Mouse (Mus musculus): ENCODE measurements around the gene Mrgpra1. TPM values are rescaled to one million over a fixed set of nuclear protein-coding genes. Genes with fewer than 3 reads are reported as not detected.
"Not testable (repeated sequence)": the region's sequence is repeated elsewhere in the genome, so short reads cannot be mapped to it uniquely, and the experiment has no call there.

Gene Mrgpra1
- polyA plus RNA-seq (2012; rRNA removed) = 0.10 TPM in 1 of 2 replicates, not detected in the other

GRCm38 (mm10) chr7:47354140-47354539, at the start of gene Mrgpra1:
Gene Mrgpra1, minus strand, starts transcription at chr7:47354240.
- no peaks in the 10 kb centered on the region for H3K27me3 ChIP-seq (ENCODE audit: control insufficient read depth, insufficient read depth, low read length)
- TF ChIP-seq POLR2A (IDR thresholded peaks at IDR 0.05; ENCODE audit: low read depth, low read length) = no peak
- no peak for TF ChIP-seq CTCF (IDR thresholded peaks at IDR 0.05; ENCODE audit: extremely low read depth, insufficient read length, insufficient replicate concordance, low read depth, low read length)
- no peaks in the 10 kb centered on the region for H3K36me3 ChIP-seq (ENCODE audit: control insufficient read depth, insufficient read depth, low read length)
- no peak within 1 kb of the TSS for H3K27ac ChIP-seq (ENCODE audit: insufficient read depth, low read depth, low read length)
- WGBS = 71% methylated on average over 1 of the region's 1 CpGs
- no peak within 1 kb of the TSS for H3K4me3 ChIP-seq (ENCODE audit: low read depth, low read length)
- no peaks in the 10 kb centered on the region for H3K4me1 ChIP-seq (ENCODE audit: control insufficient read depth, insufficient read depth, insufficient read length, low read length)

GRCm38 (mm10) chr7:47401125-47401524, 47.1 kb upstream of the Mrgpra1 start:
- Histone ChIP-seq H3K4me1 (ENCODE audit: control insufficient read depth, insufficient read depth, insufficient read length, low read length) (no peaks in the 10 kb centered on the region), H3K36me3 (ENCODE audit: control insufficient read depth, insufficient read depth, low read length) (no peaks in the 10 kb centered on the region), H3K27me3 (ENCODE audit: control insufficient read depth, insufficient read depth, low read length) (no peaks in the 10 kb centered on the region), H3K4me3 (ENCODE audit: low read depth, low read length) (no peak overlapping the region), H3K27ac (ENCODE audit: insufficient read depth, low read depth, low read length) (no peak overlapping the region)
- TF ChIP-seq POLR2A (IDR thresholded peaks at IDR 0.05; ENCODE audit: low read depth, low read length) = no peak
- no peak for TF ChIP-seq CTCF (IDR thresholded peaks at IDR 0.05; ENCODE audit: extremely low read depth, insufficient read length, insufficient replicate concordance, low read depth, low read length)

- Histone ChIP-seq H3K27ac (ENCODE audit: insufficient read depth, low read depth, low read length) (no peak overlapping the region), H3K4me1 (ENCODE audit: control insufficient read depth, insufficient read depth, insufficient read length, low read length) (no peaks in the 10 kb centered on the region), H3K36me3 (ENCODE audit: control insufficient read depth, insufficient read depth, low read length) (no peaks in the 10 kb centered on the region), H3K4me3 (ENCODE audit: low read depth, low read length) (no peak overlapping the region), H3K27me3 (ENCODE audit: control insufficient read depth, insufficient read depth, low read length) (no peaks in the 10 kb centered on the region)
- WGBS = 62% methylated on average over 3 of the region's 3 CpGs
- TF ChIP-seq POLR2A (IDR thresholded peaks at IDR 0.05; ENCODE audit: low read depth, low read length) = no peak
- TF ChIP-seq CTCF (IDR thresholded peaks at IDR 0.05; ENCODE audit: extremely low read depth, insufficient read length, insufficient replicate concordance, low read depth, low read length) = no peak
Observed at GRCm38 (mm10) chr7:47348421-47348820, 5.6 kb downstream of the Mrgpra1 start.

- no peaks in the 10 kb centered on the region for H3K36me3 ChIP-seq (ENCODE audit: control insufficient read depth, insufficient read depth, low read length)
- WGBS = 79% methylated on average over 4 of the region's 4 CpGs
Observed at GRCm38 (mm10) chr7:47345905-47346478, 8.0 kb downstream of the Mrgpra1 start.

GRCm38 (mm10) chr7:47341887-47342286, 12.2 kb downstream of the Mrgpra1 start:
- not testable (repeated sequence) for H3K27me3 ChIP-seq (ENCODE audit: control insufficient read depth, insufficient read depth, low read length); H3K4me1 ChIP-seq (ENCODE audit: control insufficient read depth, insufficient read depth, insufficient read length, low read length); H3K36me3 ChIP-seq (ENCODE audit: control insufficient read depth, insufficient read depth, low read length); H3K4me3 ChIP-seq (ENCODE audit: low read depth, low read length); H3K27ac ChIP-seq (ENCODE audit: insufficient read depth, low read depth, low read length)
- 62% methylated on average over 3 of the region's 3 CpGs for WGBS

More at GRCm38 (mm10) chr7:47345905-47346478, 8.0 kb downstream of the Mrgpra1 start:
- no peak overlapping the region for H3K27ac ChIP-seq (ENCODE audit: insufficient read depth, low read depth, low read length)
- TF ChIP-seq POLR2A (IDR thresholded peaks at IDR 0.05; ENCODE audit: low read depth, low read length) = no peak
- TF ChIP-seq CTCF (IDR thresholded peaks at IDR 0.05; ENCODE audit: extremely low read depth, insufficient read length, insufficient replicate concordance, low read depth, low read length) = no peak
- H3K4me3 ChIP-seq (ENCODE audit: low read depth, low read length) = no peak overlapping the region
- H3K27me3 ChIP-seq (ENCODE audit: control insufficient read depth, insufficient read depth, low read length) = no peaks in the 10 kb centered on the region
- no peaks in the 10 kb centered on the region for H3K4me1 ChIP-seq (ENCODE audit: control insufficient read depth, insufficient read depth, insufficient read length, low read length)

- not testable (repeated sequence) for H3K27me3 ChIP-seq (ENCODE audit: control insufficient read depth, insufficient read depth, low read length); H3K4me1 ChIP-seq (ENCODE audit: control insufficient read depth, insufficient read depth, insufficient read length, low read length); H3K36me3 ChIP-seq (ENCODE audit: control insufficient read depth, insufficient read depth, low read length); H3K27ac ChIP-seq (ENCODE audit: insufficient read depth, low read depth, low read length); H3K4me3 ChIP-seq (ENCODE audit: low read depth, low read length)
- 54% methylated on average over 3 of the region's 3 CpGs for WGBS
Observed at GRCm38 (mm10) chr7:47341389-47341788, 12.7 kb downstream of the Mrgpra1 start.

GRCm38 (mm10) chr7:47318299-47318698, 35.7 kb downstream of the Mrgpra1 start:
- no peaks in the 10 kb centered on the region for H3K27me3 ChIP-seq (ENCODE audit: control insufficient read depth, insufficient read depth, low read length)
- no peaks in the 10 kb centered on the region for H3K4me1 ChIP-seq (ENCODE audit: control insufficient read depth, insufficient read depth, insufficient read length, low read length)
- H3K4me3 ChIP-seq (ENCODE audit: low read depth, low read length) = no peak overlapping the region
- no peak overlapping the region for H3K27ac ChIP-seq (ENCODE audit: insufficient read depth, low read depth, low read length)
- H3K36me3 ChIP-seq (ENCODE audit: control insufficient read depth, insufficient read depth, low read length) = no peaks in the 10 kb centered on the region
- TF ChIP-seq POLR2A (IDR thresholded peaks at IDR 0.05; ENCODE audit: low read depth, low read length) = no peak
- TF ChIP-seq CTCF (IDR thresholded peaks at IDR 0.05; ENCODE audit: extremely low read depth, insufficient read length, insufficient replicate concordance, low read depth, low read length) = no peak
- WGBS = 42% methylated on average over 1 of the region's 1 CpGs

GRCm38 (mm10) chr7:47312289-47312688, 41.8 kb downstream of the Mrgpra1 start:
- no peaks in the 10 kb centered on the region for H3K36me3 ChIP-seq (ENCODE audit: control insufficient read depth, insufficient read depth, low read length)
- H3K27me3 ChIP-seq (ENCODE audit: control insufficient read depth, insufficient read depth, low read length) = no peaks in the 10 kb centered on the region
- H3K4me1 ChIP-seq (ENCODE audit: control insufficient read depth, insufficient read depth, insufficient read length, low read length) = no peaks in the 10 kb centered on the region
- TF ChIP-seq CTCF (IDR thresholded peaks at IDR 0.05; ENCODE audit: extremely low read depth, insufficient read length, insufficient replicate concordance, low read depth, low read length) (no peak), POLR2A (IDR thresholded peaks at IDR 0.05; ENCODE audit: low read depth, low read length) (no peak)
- 30% methylated on average over 4 of the region's 4 CpGs for WGBS
- H3K4me3 ChIP-seq (ENCODE audit: low read depth, low read length) = no peak overlapping the region
- H3K27ac ChIP-seq (ENCODE audit: insufficient read depth, low read depth, low read length) = no peak overlapping the region
